Mouse (Mus musculus) heart, embryonic 12.5 days (tissue): ENCODE measurements at regions not wholly inside any gene's neighbourhood (a gene's known extent, or its start where the extent isn't known, plus 50 kb on each side); places are given as distances from the start of the nearest gene placed in this dataset.

Source experiments
- ATAC-seq: fragments of 200-750 bp; cut with Nextera tagmentation; 2 replicates; pipeline ENCODE4 v1.8.0; 2017; ENCODE audit warnings: moderate TSS enrichment, moderate library complexity; ENCODE audit not compliant: insufficient number of reproducible peaks, low FRiP score
- H3K27ac ChIP-seq: fragments of 300-500 bp; sonication (generic); 2 replicates; pipeline ENCODE4 v1.5.1; 2016; ENCODE audit warnings: mild to moderate bottlenecking, moderate library complexity; ENCODE audit not compliant: poor library complexity, severe bottlenecking
- H3K27me3 ChIP-seq: fragments of 300-500 bp; sonication (generic); replicated peaks from 2 replicates; pipeline ENCODE4 v1.6.1; 2016; ENCODE audit warnings: mild to moderate bottlenecking, moderate library complexity
- H3K36me3 ChIP-seq: fragments of 300-500 bp; sonication (generic); 2 replicates; pipeline ENCODE4 v1.6.1; 2016; ENCODE audit warnings: mild to moderate bottlenecking, moderate library complexity
- H3K4me1 ChIP-seq: fragments of 300-500 bp; sonication (generic); replicated peaks from 2 replicates; pipeline ENCODE4 v1.6.1; 2016; ENCODE audit warnings: mild to moderate bottlenecking
- H3K4me2 ChIP-seq: fragments of 300-500 bp; sonication (generic); 2 replicates; pipeline ENCODE4 v1.6.1; 2016; ENCODE audit warnings: mild to moderate bottlenecking, moderate library complexity
- H3K4me3 ChIP-seq: fragments of 300-500 bp; sonication (generic); 2 replicates; pipeline ENCODE4 v1.5.1; 2016; ENCODE audit warnings: mild to moderate bottlenecking
- H3K9ac ChIP-seq: fragments of 300-500 bp; sonication (generic); 2 replicates; pipeline ENCODE4 v1.6.1; 2016; ENCODE audit warnings: mild to moderate bottlenecking, moderate library complexity
- H3K9me3 ChIP-seq: fragments of 300-500 bp; sonication (generic); replicated peaks from 2 replicates; pipeline ENCODE4 v1.6.1; 2016; ENCODE audit warnings: mild to moderate bottlenecking, moderate library complexity
- WGBS: fragments of 180-500 bp; shearing (Covaris S2); methylation state at CpG from one replicate; pipeline ENCODE4 v1.1.7; 2016; 5-methylcytosine and 5-hydroxymethylcytosine counted together

- Histone ChIP-seq H3K4me3 (no peak overlapping the region), H3K4me2 (no peak overlapping the region), H3K36me3 (no peaks in the 10 kb centered on the region), H3K4me1 (no peaks in the 10 kb centered on the region), H3K27ac (no peak overlapping the region), H3K9me3 (peaks cover 5% of the 10 kb centered on the region; the same call in 1 of the 2 replicates), H3K27me3 (no peaks in the 10 kb centered on the region), H3K9ac (no peak overlapping the region)
- 84% methylated on average over 12 of the region's 12 CpGs for WGBS
- no peak for ATAC-seq
Observed at GRCm38 (mm10) chr13:44001861-44002545, 217.4 kb downstream of the Cd83 start.

DNA sequence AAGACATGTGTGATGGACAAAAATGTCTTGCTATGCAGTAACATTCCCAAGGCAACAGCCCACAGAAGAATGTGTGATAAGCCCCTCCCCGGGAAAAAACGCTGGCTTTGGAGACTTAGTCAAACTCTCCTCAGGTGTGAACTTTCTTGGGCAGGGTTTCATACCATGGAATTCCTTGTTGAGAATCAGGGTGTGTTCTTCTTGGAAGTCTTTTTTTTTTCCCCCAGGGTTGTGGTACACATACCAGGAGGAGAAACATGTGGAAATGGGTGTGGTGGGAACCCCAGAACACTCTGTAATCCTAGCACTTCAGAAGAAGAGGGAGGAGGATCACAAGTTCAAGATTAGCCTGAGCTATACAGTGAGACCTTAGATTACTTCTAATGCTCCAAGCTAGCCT lies 228.3 kb downstream of the Cd83 start:
- 54% methylated on average over 2 of the region's 2 CpGs for WGBS
- no peak overlapping the region for H3K4me2 ChIP-seq
- H3K4me3 ChIP-seq = no peak overlapping the region
- H3K27me3 ChIP-seq = no peaks in the 10 kb centered on the region
- ATAC-seq = no peak
- H3K9me3 ChIP-seq = no peaks in the 10 kb centered on the region
- no peak overlapping the region for H3K27ac ChIP-seq
- peaks cover 12% of the 10 kb centered on the region for H3K4me1 ChIP-seq
- no peak overlapping the region for H3K9ac ChIP-seq
- H3K36me3 ChIP-seq = no peaks in the 10 kb centered on the region

DNA sequence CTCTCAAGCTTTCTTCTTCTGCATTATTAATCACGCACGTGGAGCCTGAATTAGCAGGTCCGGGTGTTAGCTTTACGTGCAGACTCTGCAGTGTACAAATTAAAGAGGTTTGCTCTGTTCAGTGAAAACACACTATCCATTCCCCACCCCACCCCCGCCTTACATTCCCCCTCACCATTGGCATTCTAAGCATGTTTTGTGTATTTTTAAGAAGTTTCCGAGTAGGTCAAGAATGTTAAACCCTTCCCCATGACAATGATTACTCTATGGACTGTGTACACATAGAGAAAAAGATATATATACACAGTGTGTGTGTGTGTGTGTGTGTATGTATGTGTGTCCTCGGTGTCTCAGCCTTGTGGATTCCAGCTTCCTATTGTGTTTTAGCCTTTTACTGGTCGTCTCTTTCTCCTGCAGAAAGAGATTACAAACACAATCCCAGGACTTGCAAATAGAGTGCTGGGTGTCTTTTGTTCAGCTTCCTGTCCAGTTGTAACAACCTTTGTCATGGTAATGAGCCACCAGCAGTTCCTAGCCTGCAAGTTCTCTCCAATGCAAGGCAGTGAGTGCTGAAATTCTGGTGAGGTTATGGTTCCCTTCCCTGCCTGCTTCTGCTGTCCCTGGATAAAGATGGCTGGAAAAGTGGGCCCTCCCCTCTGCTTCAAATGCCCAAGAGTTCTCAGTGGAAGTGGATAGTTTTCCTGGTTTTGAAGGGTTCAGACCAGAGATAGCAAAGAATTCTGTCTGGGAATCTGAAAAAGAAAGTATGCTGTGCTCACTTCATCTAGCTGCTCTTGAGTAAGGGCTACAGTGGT lies 234.1 kb downstream of the Cd83 start:
- Histone ChIP-seq H3K36me3 (no peaks in the 10 kb centered on the region), H3K4me2 (no peak overlapping the region), H3K4me1 (peaks cover 36% of the 10 kb centered on the region), H3K4me3 (no peak overlapping the region), H3K27ac (peak overlapping the region; percentile 15; the same call in 1 of the 2 replicates), H3K9me3 (no peaks in the 10 kb centered on the region), H3K27me3 (no peaks in the 10 kb centered on the region), H3K9ac (0 out of 2 replicates have a peak overlapping the region, but pooled peaks have one; percentile 28)
- ATAC-seq = no peak
- WGBS = 31% methylated on average over 8 of the region's 8 CpGs

DNA sequence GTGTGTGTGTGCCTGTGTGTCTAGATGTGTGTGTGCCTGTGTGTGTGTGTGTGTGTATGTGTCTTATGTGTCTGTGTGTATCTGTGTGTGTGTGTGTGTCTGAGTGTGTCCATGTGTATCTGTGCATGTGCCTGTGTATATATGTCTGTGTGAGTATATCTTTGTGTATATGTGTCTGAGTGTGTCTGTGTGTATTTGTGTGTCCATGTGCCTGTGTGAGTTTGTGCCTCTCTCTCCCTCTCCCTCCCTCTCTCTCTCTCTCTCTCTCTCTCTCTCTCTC lies 234.7 kb downstream of the Cd83 start:
- no peak for ATAC-seq
- no peaks in the 10 kb centered on the region for H3K9me3 ChIP-seq
- peaks cover 40% of the 10 kb centered on the region for H3K4me1 ChIP-seq
- H3K9ac ChIP-seq = peak overlapping the region; percentile 28; the same call in 1 of the 2 replicates
- no peaks in the 10 kb centered on the region for H3K27me3 ChIP-seq
- H3K4me3 ChIP-seq = no peak overlapping the region
- H3K36me3 ChIP-seq = no peaks in the 10 kb centered on the region
- no peak overlapping the region for H3K4me2 ChIP-seq
- peak overlapping the region; percentile 15; the same call in 1 of the 2 replicates for H3K27ac ChIP-seq

DNA sequence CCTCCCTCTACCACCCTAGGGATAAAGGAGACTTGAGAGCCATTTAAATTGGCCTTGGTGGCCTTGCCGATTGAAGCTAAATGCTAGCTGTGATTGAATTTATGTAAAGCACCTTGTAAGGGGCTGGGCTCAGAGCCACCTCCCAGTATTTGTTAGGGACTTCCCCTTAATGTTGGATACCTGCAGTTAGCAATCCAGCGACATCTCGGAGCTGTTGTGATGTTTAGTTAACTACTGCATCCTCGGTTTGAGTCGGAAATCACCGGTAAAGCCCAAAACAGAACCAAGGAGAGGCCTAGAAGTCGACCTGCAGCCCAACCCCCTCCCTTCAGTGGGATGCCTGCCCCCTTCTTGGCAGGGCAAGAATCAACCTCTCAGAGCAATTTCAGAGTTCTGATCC lies 236.3 kb downstream of the Cd83 start:
- Histone ChIP-seq H3K9ac (no peak overlapping the region), H3K4me2 (no peak overlapping the region), H3K4me1 (peaks cover 49% of the 10 kb centered on the region), H3K4me3 (no peak overlapping the region), H3K27ac (no peak overlapping the region), H3K36me3 (no peaks in the 10 kb centered on the region), H3K9me3 (no peaks in the 10 kb centered on the region), H3K27me3 (no peaks in the 10 kb centered on the region)
- WGBS = 44% methylated on average over 7 of the region's 7 CpGs
- ATAC-seq = no peak

GRCm38 (mm10) chr13:44022106-44022505 lies 237.5 kb downstream of the Cd83 start:
- H3K27me3 ChIP-seq = no peaks in the 10 kb centered on the region
- no peaks in the 10 kb centered on the region for H3K36me3 ChIP-seq
- H3K4me2 ChIP-seq = no peak overlapping the region
- H3K4me1 ChIP-seq = peaks cover 53% of the 10 kb centered on the region
- 73% methylated on average over 10 of the region's 10 CpGs for WGBS
- no peak overlapping the region for H3K4me3 ChIP-seq
- no peaks in the 10 kb centered on the region for H3K9me3 ChIP-seq
- H3K9ac ChIP-seq = no peak overlapping the region
- no peak overlapping the region for H3K27ac ChIP-seq
- ATAC-seq = no peak

DNA sequence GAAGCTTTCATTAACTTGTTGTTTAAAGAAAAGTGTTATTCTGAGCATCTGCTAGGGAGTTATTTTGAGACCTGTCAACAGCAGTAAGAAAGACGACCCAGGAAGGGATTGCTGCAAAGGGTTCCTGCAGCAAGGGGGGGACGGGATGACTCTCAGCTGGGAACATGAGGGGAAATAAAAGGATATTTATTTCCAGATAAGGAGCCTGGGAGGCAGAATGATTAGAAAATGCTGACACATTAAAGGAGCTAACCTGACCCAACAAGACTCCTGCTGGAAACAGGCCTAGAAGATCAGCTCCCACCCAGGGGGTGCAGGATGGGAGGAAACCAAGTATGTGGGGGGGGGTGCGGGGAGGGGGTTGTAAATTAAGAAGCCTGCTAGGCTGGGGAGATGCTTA lies 240.0 kb downstream of the Cd83 start:
- 26% methylated on average over 3 of the region's 3 CpGs for WGBS
- ATAC-seq = no peak
- no peak overlapping the region for H3K9ac ChIP-seq

DNA sequence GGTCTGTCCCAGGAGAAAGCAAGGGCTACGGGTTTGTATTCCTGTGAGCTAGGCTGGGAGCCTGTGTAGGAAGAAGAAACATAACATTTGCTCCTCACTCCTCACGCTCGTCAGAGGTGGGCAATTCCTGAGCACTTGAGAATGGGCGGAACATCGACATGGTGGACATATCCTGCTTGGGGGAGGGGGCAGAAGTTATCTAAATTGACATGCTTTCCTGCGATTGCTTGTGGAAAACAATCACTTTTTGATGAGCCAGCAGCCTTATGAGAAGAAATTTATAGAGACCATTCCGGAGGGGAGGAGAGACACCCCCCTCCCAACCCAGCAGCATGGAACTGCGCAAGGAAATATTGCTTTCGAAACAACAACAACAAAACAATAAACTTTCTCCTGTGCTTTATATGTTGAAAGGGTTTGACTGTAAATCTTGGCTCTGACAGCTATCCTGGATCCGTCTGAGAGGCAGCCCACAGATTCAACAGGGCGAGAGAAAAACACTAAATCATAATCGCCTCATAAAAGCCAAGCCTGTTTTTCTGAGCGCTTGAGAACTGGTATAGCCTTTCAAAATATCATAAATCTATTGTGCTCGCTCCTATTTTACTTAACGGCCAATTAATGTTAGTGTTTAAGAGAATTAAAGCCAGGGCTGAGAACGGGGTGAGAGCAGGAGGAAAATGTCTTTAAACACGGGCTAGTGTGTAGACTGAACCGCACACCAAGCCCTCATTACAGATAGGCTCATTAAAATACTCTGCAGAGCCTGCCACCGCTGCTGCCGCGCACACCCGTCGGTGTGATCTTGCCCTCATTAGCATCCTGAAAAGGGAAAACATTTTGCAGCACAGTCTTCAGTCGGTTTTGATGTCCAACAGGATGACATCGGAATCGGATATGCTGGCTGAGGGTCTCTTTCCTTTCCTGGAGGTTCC lies 242.0 kb downstream of the Cd83 start:
- H3K9ac ChIP-seq = no peak overlapping the region
- H3K4me2 ChIP-seq = 0 out of 2 replicates have a peak overlapping the region, but pooled peaks have one; percentile 14
- H3K9me3 ChIP-seq = no peaks in the 10 kb centered on the region
- H3K27me3 ChIP-seq = no peaks in the 10 kb centered on the region
- H3K4me3 ChIP-seq = no peak overlapping the region
- H3K36me3 ChIP-seq = no peaks in the 10 kb centered on the region
- ATAC-seq = no peak
- H3K4me1 ChIP-seq = peaks cover 34% of the 10 kb centered on the region
- WGBS = 61% methylated on average over 26 of the region's 26 CpGs
- H3K27ac ChIP-seq = no peak overlapping the region

More for the DNA sequence above, 240.0 kb downstream of the Cd83 start:
- Histone ChIP-seq H3K4me3 (no peak overlapping the region), H3K4me2 (no peak overlapping the region), H3K4me1 (peaks cover 33% of the 10 kb centered on the region), H3K9me3 (no peaks in the 10 kb centered on the region), H3K27me3 (no peaks in the 10 kb centered on the region), H3K27ac (peak overlapping the region; percentile 41), H3K36me3 (no peaks in the 10 kb centered on the region)

DNA sequence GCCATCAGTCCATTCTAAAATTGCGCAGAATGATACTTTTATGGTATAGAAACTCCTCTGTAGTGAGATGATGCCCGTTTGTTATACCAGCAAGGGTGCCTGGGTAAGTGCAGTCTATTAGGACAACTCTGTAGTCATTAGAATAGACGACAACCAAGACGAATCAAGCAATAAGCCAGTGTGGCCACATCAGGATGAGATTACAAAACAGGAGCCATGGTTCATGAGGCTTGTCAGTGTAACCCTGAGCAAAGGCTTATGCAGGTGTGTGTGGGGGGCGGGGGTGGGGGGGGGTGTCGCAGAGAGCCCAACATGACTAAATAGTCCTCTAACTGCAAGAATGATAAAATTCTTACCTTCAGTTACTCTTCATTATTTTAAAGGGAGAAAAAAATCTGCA lies 243.5 kb downstream of the Cd83 start:
- H3K36me3 ChIP-seq = no peaks in the 10 kb centered on the region
- WGBS = 84% methylated on average over 6 of the region's 6 CpGs
- H3K9me3 ChIP-seq = no peaks in the 10 kb centered on the region
- H3K4me2 ChIP-seq = no peak overlapping the region
- peaks cover 29% of the 10 kb centered on the region for H3K4me1 ChIP-seq
- no peak for ATAC-seq
- no peaks in the 10 kb centered on the region for H3K27me3 ChIP-seq
- no peak overlapping the region for H3K27ac ChIP-seq
- no peak overlapping the region for H3K4me3 ChIP-seq
- H3K9ac ChIP-seq = no peak overlapping the region

DNA sequence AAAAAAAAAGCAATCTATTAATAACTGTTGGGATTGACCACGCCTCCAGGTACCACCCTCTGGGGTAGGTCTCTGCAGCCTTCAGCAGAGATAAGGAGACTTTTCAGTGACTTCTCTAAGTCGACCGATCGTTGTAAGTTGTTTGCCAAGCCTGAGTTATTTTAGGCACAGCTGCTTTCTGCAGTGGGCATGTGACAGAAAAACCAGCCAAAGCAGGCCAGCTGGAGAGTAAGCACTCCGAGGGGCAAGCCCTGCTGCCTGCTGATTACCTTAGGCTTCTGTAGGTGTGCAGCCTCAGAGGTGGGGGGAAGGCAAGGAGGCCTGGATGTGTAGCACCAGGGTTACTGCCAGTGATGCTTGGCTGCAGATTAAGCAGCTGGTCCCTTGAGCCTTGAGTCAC lies 246.0 kb downstream of the Cd83 start:
- peak overlapping the region; percentile 73 for H3K27ac ChIP-seq
- H3K4me1 ChIP-seq = peaks cover 15% of the 10 kb centered on the region
- no peaks in the 10 kb centered on the region for H3K27me3 ChIP-seq
- H3K9ac ChIP-seq = no peak overlapping the region
- H3K4me3 ChIP-seq = no peak overlapping the region
- peak; percentile 39; the same call in 1 of the 2 replicates for ATAC-seq
- H3K9me3 ChIP-seq = no peaks in the 10 kb centered on the region
- no peaks in the 10 kb centered on the region for H3K36me3 ChIP-seq
- 17% methylated on average over 5 of the region's 5 CpGs for whole genome bisulfite sequencing
- no peak overlapping the region for H3K4me2 ChIP-seq

GRCm38 (mm10) chr13:44037774-44038294 lies 253.3 kb downstream of the Cd83 start:
- no peaks in the 10 kb centered on the region for H3K36me3 ChIP-seq
- 70% methylated on average over 8 of the region's 8 CpGs for WGBS
- H3K9ac ChIP-seq = no peak overlapping the region
- H3K4me1 ChIP-seq = peaks cover 22% of the 10 kb centered on the region
- no peak overlapping the region for H3K4me2 ChIP-seq
- ATAC-seq = no peak
- no peaks in the 10 kb centered on the region for H3K27me3 ChIP-seq
- no peaks in the 10 kb centered on the region for H3K9me3 ChIP-seq
- H3K4me3 ChIP-seq = no peak overlapping the region
- peak overlapping the region; percentile 18; the same call in 1 of the 2 replicates for H3K27ac ChIP-seq
